Mouse (Mus musculus) brain, embryonic 14.5 days (tissue): ENCODE data around the gene Far2.

Source experiments
- CTCF ChIP-seq: fragments of 200-500 bp; IDR thresholded peaks from 2 replicates; pipeline ENCODE4 v1.5.1; 2012; ENCODE audit warnings: inconsistent platforms, mild to moderate bottlenecking, moderate library complexity, borderline replicate concordance; ENCODE audit not compliant: insufficient read depth, insufficient read length; ENCODE audit errors: extremely low read depth
- POLR2A ChIP-seq: fragments of 200-500 bp; IDR thresholded peaks from 2 replicates; pipeline ENCODE4 v1.6.1; 2012; ENCODE audit warnings: mild to moderate bottlenecking, inconsistent platforms, borderline replicate concordance; ENCODE audit not compliant: poor library complexity, insufficient read depth, insufficient read length, severe bottlenecking; ENCODE audit errors: extremely low read depth

DNA sequence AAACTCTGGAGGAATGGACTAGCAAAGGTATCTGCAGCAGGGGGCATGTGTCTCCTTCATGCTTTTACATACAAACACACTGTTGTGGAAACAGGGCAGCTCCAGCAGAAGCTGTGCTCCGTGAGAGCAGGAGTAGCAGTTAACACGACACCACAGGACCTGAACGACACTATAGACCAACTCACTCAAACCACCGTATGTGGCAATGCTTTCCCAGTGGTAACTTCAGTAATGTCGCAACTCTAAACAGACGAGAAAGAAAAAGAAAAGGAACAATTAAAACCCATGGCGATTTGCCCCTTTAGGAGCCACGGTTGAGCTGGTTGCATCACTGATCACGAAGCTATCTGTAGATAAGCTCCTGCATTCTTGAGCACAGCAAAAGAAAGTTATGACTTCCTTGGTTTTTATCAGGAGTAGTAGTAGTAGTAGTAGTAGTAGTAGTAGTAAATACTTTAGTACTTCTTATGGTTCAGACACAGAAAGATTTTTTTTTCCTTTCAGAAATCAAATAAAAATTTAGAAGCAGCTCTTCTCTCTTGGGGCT lies 58.7 kb downstream of the Far2 start:
- TF ChIP-seq CTCF (no peak), POLR2A (no peak)
